Mouse (Mus musculus) C2C12 (cell line): ENCODE results near the gene Pkhd1.

ENCODE experiments used
- CTCF ChIP-seq: IDR thresholded peaks from one replicate; pipeline ENCODE4 v1.5.1; 2011; ENCODE audit not compliant: control insufficient read depth, insufficient read depth, insufficient read length
- MYOD1 ChIP-seq: IDR thresholded peaks from one replicate; pipeline ENCODE4 v1.6.1; 2011; ENCODE audit warnings: low read depth; ENCODE audit not compliant: control insufficient read depth, insufficient read length
- MYOG ChIP-seq: IDR thresholded peaks from one replicate; pipeline ENCODE4 v1.6.1; 2011; ENCODE audit not compliant: control insufficient read depth, insufficient read length; ENCODE audit errors: extremely low read depth
- USF1 ChIP-seq: IDR thresholded peaks from one replicate; pipeline ENCODE4 v1.6.1; 2011; ENCODE audit warnings: low read depth, mild to moderate bottlenecking, control low read depth, moderate library complexity

- TF ChIP-seq CTCF, result no peak
- TF ChIP-seq MYOD1, result no peak
- no peak for TF ChIP-seq USF1
- no peak for TF ChIP-seq MYOG
Observed at GRCm38 (mm10) chr1:20018198-20018925, 599.5 kb downstream of the Pkhd1 start.
